Mouse (Mus musculus) erythroblast, embryonic 14.5 days (primary cell): Measurements from ENCODE around the gene Rab40c. TPM values are rescaled to one million over a fixed set of nuclear protein-coding genes. Genes with fewer than 3 reads are reported as not detected.

Experiments
- H3K27me3 ChIP-seq: 2 replicates; pipeline ENCODE4 v1.6.1; 2012; ENCODE audit warnings: inconsistent platforms; ENCODE audit not compliant: control insufficient read depth
- H3K36me3 ChIP-seq: 2 replicates; pipeline ENCODE4 v1.6.1; 2012; ENCODE audit warnings: mild to moderate bottlenecking, inconsistent platforms; ENCODE audit not compliant: control insufficient read depth
- H3K4me1 ChIP-seq: 2 replicates; pipeline ENCODE4 v1.6.1; 2012; ENCODE audit warnings: inconsistent platforms; ENCODE audit not compliant: control insufficient read depth
- H3K4me3 ChIP-seq: replicated peaks from 2 replicates; pipeline ENCODE3; 2012; ENCODE audit warnings: moderate library complexity, mild to moderate bottlenecking, inconsistent platforms
- H3K9me3 ChIP-seq: 2 replicates; pipeline ENCODE4 v1.6.1; 2012; ENCODE audit warnings: low read length, inconsistent platforms, mixed read lengths; ENCODE audit not compliant: control insufficient read depth
- GATA1 ChIP-seq: IDR thresholded peaks from 2 replicates; pipeline ENCODE4 v1.6.1; 2012; ENCODE audit warnings: low read length, inconsistent platforms, mixed read lengths
- TAL1 ChIP-seq: IDR thresholded peaks from 3 replicates; pipeline ENCODE4 v1.6.1; 2012; ENCODE audit warnings: low read length, inconsistent platforms, mixed read lengths
- polyA plus RNA-seq: library from polyadenylated mRNA; stranded (reverse); fragments of >175 nt; gene quantifications from 2 replicates; pipeline ENCODE4 v1.2.3, GENCODE M21; 2012

The Rab40c gene
- polyA plus RNA-seq, 1 experiment = 0.68 TPM

DNA sequence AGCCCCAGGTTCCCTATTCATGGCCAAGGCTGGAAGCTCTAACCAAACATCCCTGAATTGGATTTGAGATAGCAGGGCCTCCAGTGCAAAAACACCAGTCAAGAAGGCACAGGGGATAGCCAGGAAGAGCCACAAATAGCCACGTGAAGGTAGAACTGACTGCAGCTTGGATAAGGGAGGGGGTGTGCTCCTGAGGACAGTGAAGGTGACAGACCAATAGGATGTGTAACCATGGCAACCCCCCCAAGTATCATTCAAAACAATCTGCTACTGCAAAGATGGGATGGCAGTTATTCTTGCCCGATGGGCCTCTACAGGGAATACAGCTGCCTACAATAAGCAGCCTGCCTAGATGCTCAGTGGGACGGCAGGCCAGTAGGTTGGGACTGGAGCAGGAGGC, 82.0 kb downstream of the Rab40c start:
- Histone ChIP-seq H3K4me1 (peaks cover 82% of the 10 kb centered on the region), H3K36me3 (peaks cover 76% of the 10 kb centered on the region), H3K9me3 (no peaks in the 10 kb centered on the region), H3K27me3 (no peaks in the 10 kb centered on the region), H3K4me3 (no peak overlapping the region)
- TF ChIP-seq TAL1 (no peak), GATA1 (no peak)

DNA sequence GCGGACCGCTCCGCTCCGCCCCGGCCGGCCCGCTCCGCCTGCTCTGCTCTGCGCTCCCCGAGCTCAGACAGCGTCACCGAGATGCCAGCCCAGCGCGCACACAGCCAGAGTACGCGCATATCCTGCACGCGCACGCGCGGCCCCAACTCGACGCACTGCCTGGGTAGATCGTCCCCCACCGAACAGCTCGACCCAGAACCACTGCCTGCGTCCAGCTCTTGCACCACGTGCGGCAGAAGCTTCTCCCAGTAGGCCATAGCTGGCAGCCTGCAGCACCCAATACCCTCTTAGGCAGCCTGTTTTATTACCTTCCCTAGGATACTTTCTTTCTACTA, 82.5 kb downstream of the Rab40c start, which contains the start of gene Rhbdl1:
Rhbdl1 (minus strand) TSS at position 220 of the 335 bp plus-strand sequence.
- H3K27me3 ChIP-seq = no peaks in the 10 kb centered on the region

DNA sequence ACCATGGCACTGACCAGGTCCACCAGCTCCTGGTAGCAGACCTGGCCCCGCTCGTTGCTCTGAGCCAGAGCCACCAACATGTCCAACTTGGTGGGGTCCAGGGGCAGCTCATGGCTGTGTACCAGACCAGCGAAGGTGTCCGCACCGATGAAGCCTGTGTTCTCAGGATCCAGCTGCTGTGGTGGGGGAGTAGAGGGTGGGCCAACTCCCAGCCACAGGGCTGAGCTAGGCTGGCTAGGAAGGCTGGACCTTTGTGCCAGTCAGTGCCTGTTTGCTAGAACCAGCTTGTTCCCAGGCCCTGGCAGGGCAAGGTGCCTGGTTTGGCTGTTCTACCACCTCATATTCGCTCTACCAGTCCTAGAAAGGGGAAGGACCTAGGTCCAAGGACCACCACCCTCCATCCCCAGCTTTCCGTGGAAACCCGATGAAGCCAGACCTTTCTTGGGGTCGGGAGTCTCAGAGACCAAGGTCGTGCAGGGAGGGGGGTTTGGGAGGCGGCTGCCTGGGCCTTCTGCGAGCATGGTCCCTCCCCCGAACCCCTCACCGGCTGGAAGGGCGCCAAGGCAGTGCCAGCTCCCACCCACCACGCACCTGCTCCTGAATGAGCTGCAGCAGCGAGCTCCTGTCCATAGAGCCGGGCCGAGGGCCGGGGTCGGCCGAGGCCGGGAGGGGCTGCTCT, 83.0 kb downstream of the Rab40c start:
- H3K36me3 ChIP-seq = peaks cover 71% of the 10 kb centered on the region
- peak overlapping the region; percentile 39 for H3K4me3 ChIP-seq
- TF ChIP-seq GATA1 = no peak
- no peak for TF ChIP-seq TAL1
- no peaks in the 10 kb centered on the region for H3K27me3 ChIP-seq
- peaks cover 82% of the 10 kb centered on the region for H3K4me1 ChIP-seq
- H3K9me3 ChIP-seq = no peaks in the 10 kb centered on the region

More for the DNA sequence above, 82.5 kb downstream of the Rab40c start, which contains the start of gene Rhbdl1:
- Histone ChIP-seq H3K4me1 (peaks cover 81% of the 10 kb centered on the region), H3K36me3 (peaks cover 71% of the 10 kb centered on the region), H3K4me3 (peak within 1 kb of the TSS; percentile 39), H3K9me3 (no peaks in the 10 kb centered on the region)
- no peak for TF ChIP-seq GATA1
- TF ChIP-seq TAL1 = no peak

DNA sequence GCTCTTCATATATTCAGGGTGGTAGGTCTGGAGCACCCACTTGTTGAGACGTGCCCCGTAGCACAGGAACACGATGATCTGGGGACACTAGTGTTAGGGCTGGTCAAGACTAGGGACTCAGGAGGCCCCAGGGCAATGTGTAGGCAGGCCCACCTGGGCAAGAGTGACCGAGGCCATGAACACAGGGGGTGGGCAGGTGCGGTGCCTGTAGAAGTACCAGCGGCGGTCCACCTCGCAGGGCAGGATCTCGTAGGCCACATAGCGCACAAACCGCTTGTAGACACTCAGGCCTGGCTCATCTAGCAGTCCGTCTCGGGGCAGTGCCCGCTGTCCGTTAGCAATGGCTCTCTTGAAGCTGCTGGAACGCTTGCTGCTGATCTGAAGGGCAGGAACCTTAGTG, 83.7 kb downstream of the Rab40c start:
- H3K9me3 ChIP-seq = no peaks in the 10 kb centered on the region

DNA sequence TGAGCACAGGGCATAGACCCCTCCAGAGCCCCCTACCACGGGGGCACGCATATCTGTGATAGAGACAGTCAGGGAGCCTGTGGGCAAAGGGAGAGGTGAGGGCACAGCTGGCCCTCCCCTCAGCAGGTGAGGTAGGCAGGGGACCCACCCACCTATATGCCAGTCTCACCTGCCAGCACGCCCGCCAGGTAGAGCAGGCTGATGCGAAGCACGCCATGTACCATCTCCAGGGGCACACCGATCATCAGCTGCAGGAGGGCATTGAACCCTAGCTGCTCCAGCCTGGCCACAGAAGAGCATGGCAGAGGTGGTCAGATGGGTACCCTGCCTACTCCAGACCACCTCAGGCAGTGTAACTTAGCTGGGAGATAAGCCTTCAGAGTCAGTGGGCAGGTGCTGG, 84.2 kb downstream of the Rab40c start:
- H3K36me3 ChIP-seq = peaks cover 71% of the 10 kb centered on the region
- peaks cover 85% of the 10 kb centered on the region for H3K4me1 ChIP-seq
- H3K4me3 ChIP-seq = no peak overlapping the region
- TF ChIP-seq GATA1 (no peak), TAL1 (no peak)
- H3K27me3 ChIP-seq = no peaks in the 10 kb centered on the region
- H3K9me3 ChIP-seq = no peaks in the 10 kb centered on the region

More for the DNA sequence above, 83.7 kb downstream of the Rab40c start:
- H3K4me3 ChIP-seq = no peak overlapping the region
- TF ChIP-seq GATA1 = no peak
- no peak for TF ChIP-seq TAL1
- H3K4me1 ChIP-seq = peaks cover 84% of the 10 kb centered on the region
- H3K36me3 ChIP-seq = peaks cover 71% of the 10 kb centered on the region
- H3K27me3 ChIP-seq = no peaks in the 10 kb centered on the region

DNA sequence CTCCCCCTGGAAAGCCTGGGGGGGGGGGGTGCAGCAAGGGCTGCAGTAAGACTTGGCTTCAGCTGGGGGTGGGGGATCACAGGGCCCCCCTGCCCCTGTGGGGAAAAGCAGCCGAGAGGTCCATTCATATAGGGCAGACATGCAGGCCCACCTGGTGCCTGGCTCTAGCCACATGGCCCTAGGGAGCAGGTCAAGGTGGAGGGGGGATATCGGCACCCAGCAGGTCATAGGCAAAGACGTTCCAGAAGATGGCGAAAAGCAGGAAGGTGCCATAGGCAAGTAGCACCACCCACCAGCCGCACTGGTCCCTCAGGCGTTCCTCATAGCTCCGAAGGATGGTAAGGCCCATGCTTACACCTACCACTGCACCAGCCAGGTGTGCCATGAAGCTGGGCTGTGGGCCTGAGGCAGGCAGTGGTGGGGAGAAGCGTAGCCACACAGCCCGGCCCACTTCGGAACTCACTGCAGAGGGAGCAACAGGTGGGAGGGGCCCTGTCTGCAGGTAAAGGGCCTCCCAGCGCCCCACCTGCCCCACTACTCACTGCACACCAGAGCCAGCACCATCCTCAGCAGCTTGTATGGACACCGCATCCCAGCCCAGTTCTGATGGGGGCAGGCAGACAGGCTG, 84.8 kb downstream of the Rab40c start:
- peaks cover 91% of the 10 kb centered on the region for H3K4me1 ChIP-seq
- peak overlapping the region; percentile 81 for H3K4me3 ChIP-seq
- TF ChIP-seq GATA1 = no peak
- no peak for TF ChIP-seq TAL1
- H3K9me3 ChIP-seq = no peaks in the 10 kb centered on the region
- H3K36me3 ChIP-seq = peaks cover 71% of the 10 kb centered on the region
- no peaks in the 10 kb centered on the region for H3K27me3 ChIP-seq

DNA sequence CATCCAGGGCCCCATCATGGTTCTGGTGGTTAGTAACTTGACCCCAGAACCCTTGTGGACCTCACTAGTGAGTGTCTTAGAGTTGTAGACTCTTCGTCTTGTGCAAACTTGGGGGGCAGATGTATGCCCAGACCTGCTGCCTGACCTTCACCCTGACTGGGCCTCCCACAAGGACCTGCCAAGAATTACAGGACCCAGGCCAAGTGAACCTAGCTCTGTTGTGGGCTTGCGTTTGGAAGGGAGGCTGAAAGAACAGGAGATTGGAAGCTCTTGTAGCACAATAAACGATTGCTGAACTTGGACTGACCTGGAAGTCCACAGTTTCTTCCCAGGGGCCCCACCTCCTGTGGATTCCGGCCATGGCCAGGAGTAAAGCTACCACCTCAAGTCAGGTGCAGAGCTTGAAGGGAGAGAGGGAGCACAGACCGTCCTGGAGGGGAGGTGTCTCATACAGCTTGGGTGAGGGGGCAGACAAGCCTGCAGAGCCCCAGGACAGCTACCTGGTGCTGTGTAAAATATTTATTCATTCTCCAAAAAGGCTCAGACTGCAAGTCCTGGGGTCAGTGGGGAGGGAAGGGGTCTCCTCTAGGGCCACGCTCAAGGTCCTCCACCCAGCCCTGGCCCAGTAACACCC, 85.4 kb downstream of the Rab40c start:
- Histone ChIP-seq H3K4me1 (peaks cover 92% of the 10 kb centered on the region), H3K36me3 (peaks cover 71% of the 10 kb centered on the region), H3K9me3 (no peaks in the 10 kb centered on the region), H3K27me3 (no peaks in the 10 kb centered on the region), H3K4me3 (peak overlapping the region; percentile 81)
- no peak for TF ChIP-seq TAL1
- no peak for TF ChIP-seq GATA1

DNA sequence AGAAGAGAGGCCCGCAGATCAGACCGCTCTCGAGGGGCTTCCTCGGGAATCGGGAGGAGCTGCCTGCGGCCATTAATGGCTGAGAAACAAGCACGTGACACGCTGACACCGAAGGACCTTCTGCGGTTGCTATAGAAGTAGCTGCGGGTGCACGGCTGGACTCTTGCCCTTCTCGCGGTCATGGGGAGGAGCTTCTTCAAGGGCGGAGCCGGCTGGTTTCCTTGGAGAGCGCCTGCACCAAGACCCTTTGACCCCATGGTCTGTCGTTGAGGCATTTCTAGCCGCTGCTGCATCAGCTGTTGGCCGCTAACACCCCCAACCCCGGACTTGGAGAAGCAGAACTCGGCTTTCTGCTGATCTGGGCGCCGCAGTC, 86.2 kb downstream of the Rab40c start, which contains the start of gene Stub1:
Stub1 (minus strand) TSS at position 114 of the 373 bp plus-strand sequence.
- TF ChIP-seq GATA1 = no peak
- no peak for TF ChIP-seq TAL1
- Histone ChIP-seq H3K4me3 (peak within 1 kb of the TSS; percentile 81), H3K4me1 (peaks cover 95% of the 10 kb centered on the region), H3K9me3 (no peaks in the 10 kb centered on the region), H3K36me3 (peaks cover 66% of the 10 kb centered on the region), H3K27me3 (no peaks in the 10 kb centered on the region)

DNA sequence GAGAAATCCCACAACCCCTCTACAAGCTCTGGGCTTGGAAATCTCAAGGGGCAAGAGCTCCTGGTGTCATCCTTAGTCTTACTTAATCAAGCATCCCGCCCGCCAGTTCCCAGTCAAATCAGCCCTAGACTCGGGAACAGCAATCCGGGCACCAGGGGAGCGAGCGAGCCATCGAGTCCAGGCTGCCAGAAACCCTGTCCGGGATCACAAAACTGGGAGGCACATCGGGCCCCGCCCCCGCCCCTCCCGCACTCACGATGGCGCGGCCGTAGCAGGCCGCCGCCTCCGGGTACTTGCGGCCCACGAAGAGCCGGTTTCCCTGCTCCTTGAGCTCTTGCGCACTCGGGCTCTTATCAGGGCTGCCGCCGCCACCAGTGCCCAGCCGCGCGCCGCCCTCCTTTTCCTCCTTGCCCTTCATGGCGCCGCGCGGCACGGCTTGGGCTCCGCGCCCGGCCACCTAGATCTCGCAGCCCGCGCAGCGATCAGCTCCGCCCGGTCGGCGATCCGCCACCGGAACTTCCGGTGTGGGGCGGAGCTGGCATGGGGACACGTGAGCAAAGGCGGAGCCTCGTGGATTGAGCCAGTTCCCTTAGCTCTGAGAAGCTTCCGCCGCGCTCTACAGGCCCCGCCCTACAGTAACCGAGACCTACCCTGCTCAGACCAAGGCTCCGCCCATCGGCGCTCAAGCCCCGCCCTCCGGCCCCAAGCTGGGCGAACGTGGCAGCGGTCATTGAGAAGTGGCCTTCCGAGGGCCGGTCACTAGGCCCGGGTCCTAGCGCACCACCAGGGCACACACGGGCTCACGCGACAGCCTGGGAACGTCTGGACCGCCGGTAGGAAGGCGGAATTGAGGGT, 86.9 kb downstream of the Rab40c start:
- TF ChIP-seq TAL1 (no peak), GATA1 (no peak)
- H3K9me3 ChIP-seq = no peaks in the 10 kb centered on the region
- H3K36me3 ChIP-seq = peaks cover 66% of the 10 kb centered on the region
- H3K4me3 ChIP-seq = peak overlapping the region; percentile 81
- H3K27me3 ChIP-seq = no peaks in the 10 kb centered on the region
- H3K4me1 ChIP-seq = peaks cover 94% of the 10 kb centered on the region

Other genes with a start within 250 kb of the Rab40c start
- not detected in 2 replicates for gene Gng13, start 202.6 kb downstream of the Rab40c start, polyA plus RNA-seq
- gene Chtf18, start 192.3 kb downstream of the Rab40c start, polyA plus RNA-seq = 15.6 and 20.0 TPM in 2 replicates
- 3.2 and 4.0 TPM in 2 replicates for gene Rpusd1, start 192.1 kb downstream of the Rab40c start, polyA plus RNA-seq
- gene Mslnl, start 183.7 kb downstream of the Rab40c start, polyA plus RNA-seq = not detected in 2 replicates
- not detected in 2 replicates for gene Msln, start 165.3 kb downstream of the Rab40c start, polyA plus RNA-seq
- 2.0 TPM in 2 replicates for gene Narfl, start 146.0 kb downstream of the Rab40c start, polyA plus RNA-seq
- 0.46 and 0.59 TPM in 2 replicates for gene Haghl, start 134.1 kb downstream of the Rab40c start, polyA plus RNA-seq
- not detected in 2 replicates for gene Ccdc78, start 133.1 kb downstream of the Rab40c start, polyA plus RNA-seq
- 2.8 and 3.7 TPM in 2 replicates for gene Fam173a, start 126.8 kb downstream of the Rab40c start, polyA plus RNA-seq
- not detected in 2 replicates for gene AC134908.4, start 124.1 kb downstream of the Rab40c start, polyA plus RNA-seq
- 7.2 and 7.4 TPM in 2 replicates for gene Metrn, start 122.6 kb downstream of the Rab40c start, polyA plus RNA-seq
- gene Fbxl16, start 110.6 kb downstream of the Rab40c start, polyA plus RNA-seq = not detected in 2 replicates
- gene Wdr24, start 96.1 kb downstream of the Rab40c start, polyA plus RNA-seq = 0.32 and 0.68 TPM in 2 replicates
- gene Jmjd8, start 90.9 kb downstream of the Rab40c start, polyA plus RNA-seq = 0.31 and 0.65 TPM in 2 replicates
- 10.1 and 10.6 TPM in 2 replicates for gene Stub1, start 86.3 kb downstream of the Rab40c start, polyA plus RNA-seq
- 0.22 and 0.54 TPM in 2 replicates for gene Rhbdl1, start 82.4 kb downstream of the Rab40c start, polyA plus RNA-seq
- 0.68 and 1.1 TPM in 2 replicates for gene Gm20683, start 78.0 kb downstream of the Rab40c start, polyA plus RNA-seq
- 17.7 and 19.8 TPM in 2 replicates for gene Rhot2, start 74.9 kb downstream of the Rab40c start, polyA plus RNA-seq
- 1.9 and 3.6 TPM in 2 replicates for gene Wdr90, start 58.2 kb downstream of the Rab40c start, polyA plus RNA-seq
- 3.7 and 4.0 TPM in 2 replicates for gene Mcrip2, start 51.0 kb downstream of the Rab40c start, polyA plus RNA-seq
- gene Mettl26, start 44.7 kb downstream of the Rab40c start, polyA plus RNA-seq = 6.4 and 8.3 TPM in 2 replicates
- 0.17 and 0.18 TPM in 2 replicates for gene Wfikkn1, start 38.9 kb downstream of the Rab40c start, polyA plus RNA-seq
- gene Pigq, start 25.2 kb upstream of the Rab40c start, polyA plus RNA-seq = 164 and 218 TPM in 2 replicates
- gene Nhlrc4, start 25.2 kb upstream of the Rab40c start, polyA plus RNA-seq = 2.9 and 3.4 TPM in 2 replicates
- 0.25 TPM in 2 replicates for gene A930017K11Rik, start 32.8 kb upstream of the Rab40c start, polyA plus RNA-seq
- 6.2 and 6.3 TPM in 2 replicates for gene Capn15, start 66.1 kb upstream of the Rab40c start, polyA plus RNA-seq
- 0.23 and 0.36 TPM in 2 replicates for gene Rab11fip3, start 149.8 kb upstream of the Rab40c start, polyA plus RNA-seq
- 0.02 TPM in 1 of 2 replicates, not detected in the other for gene Decr2, start 170.6 kb upstream of the Rab40c start, polyA plus RNA-seq
- gene Nme4, start 175.9 kb upstream of the Rab40c start, polyA plus RNA-seq = 5.5 and 9.0 TPM in 2 replicates
- 0.21 and 0.31 TPM in 2 replicates for gene Tmem8, start 193.6 kb upstream of the Rab40c start, polyA plus RNA-seq
- gene Mrpl28, start 203.8 kb upstream of the Rab40c start, polyA plus RNA-seq = 28.4 and 31.6 TPM in 2 replicates
- gene Axin1, start 219.0 kb upstream of the Rab40c start, polyA plus RNA-seq = 3.2 and 3.3 TPM in 2 replicates